Mouse (Mus musculus) spleen, adult 2 months (tissue): ENCODE measurements around the gene Hrh3. TPM values are rescaled to one million over a fixed set of nuclear protein-coding genes. Genes with fewer than 3 reads are reported as not detected.
A peak's percentile ranks its signal among the peaks of the same experiment; 100 is the strongest.

Experiments used
- DNase-seq, 2 experiments: peaks; one replicate each; pipeline versions ENCODE4 v3.0.0 to v3.0.0-alpha.2; 2012 to 2021; ENCODE audit warnings: low spot score in 2 of 2, low read depth in 1 of 2
- H3K27ac ChIP-seq: fragments of 200-500 bp; 2 replicates; pipeline ENCODE4 v1.5.1; 2012; ENCODE audit warnings: low read length, inconsistent platforms; ENCODE audit not compliant: insufficient read depth
- H3K27me3 ChIP-seq: fragments of 200-500 bp; 2 replicates; pipeline ENCODE4 v1.6.1; 2012; ENCODE audit warnings: mild to moderate bottlenecking, moderate library complexity, low read length, inconsistent platforms; ENCODE audit not compliant: control insufficient read depth, insufficient read depth
- H3K36me3 ChIP-seq: fragments of 200-500 bp; 2 replicates; pipeline ENCODE4 v1.6.1; 2012; ENCODE audit warnings: mild to moderate bottlenecking, low read length, inconsistent platforms; ENCODE audit not compliant: control insufficient read depth, insufficient read depth
- H3K4me1 ChIP-seq: fragments of 200-500 bp; 2 replicates; pipeline ENCODE4 v1.6.1; 2011; ENCODE audit warnings: inconsistent platforms; ENCODE audit not compliant: control insufficient read depth, insufficient read depth, insufficient read length
- H3K4me3 ChIP-seq: fragments of 200-500 bp; 2 replicates; pipeline ENCODE4 v1.5.1; 2011; ENCODE audit warnings: mild to moderate bottlenecking, inconsistent platforms; ENCODE audit not compliant: insufficient read depth, insufficient read length; ENCODE audit errors: extremely low read depth
- CTCF ChIP-seq: fragments of 200-500 bp; IDR thresholded peaks from 2 replicates; pipeline ENCODE4 v1.5.1; 2011; ENCODE audit warnings: mild to moderate bottlenecking, inconsistent platforms; ENCODE audit not compliant: insufficient read depth, insufficient read length, insufficient replicate concordance; ENCODE audit errors: extremely low read depth
- POLR2A ChIP-seq: fragments of 200-500 bp; IDR thresholded peaks from 2 replicates; pipeline ENCODE4 v1.6.1; 2011; ENCODE audit warnings: low read depth, low read length, inconsistent platforms
- WGBS: fragments of 180-500 bp; shearing (Covaris S2); methylation state at CpG from one replicate; pipeline ENCODE4 v1.1.7; 2018; 5-methylcytosine and 5-hydroxymethylcytosine counted together
- polyA plus RNA-seq: library from polyadenylated mRNA; depleted of rRNA; stranded (reverse); fragments of >200 nt; gene quantifications from 2 replicates; pipeline ENCODE4 v1.2.3, GENCODE M21; 2012

The Hrh3 gene
- polyA plus RNA-seq, 1 experiment: not detected

GRCm38 (mm10) chr2:180105441-180106190 lies 1.3 kb upstream of the Hrh3 start:
- 35% methylated on average over 8 of the region's 8 CpGs for WGBS
- H3K27me3 ChIP-seq: peaks cover 20% of the 10 kb centered on the region
- DNase-seq: no peak
- H3K4me3 ChIP-seq: no peak overlapping the region
- H3K27ac ChIP-seq: no peak overlapping the region
- TF ChIP-seq POLR2A (no peak), CTCF (no peak)
- H3K36me3 ChIP-seq: no peaks in the 10 kb centered on the region
- peaks cover 9% of the 10 kb centered on the region for H3K4me1 ChIP-seq

GRCm38 (mm10) chr2:180104659-180105377 lies 530 bp upstream of the Hrh3 start:
- Histone ChIP-seq H3K4me1 (peaks cover 10% of the 10 kb centered on the region), H3K27me3 (peaks cover 20% of the 10 kb centered on the region), H3K4me3 (0 out of 2 replicates have a peak overlapping the region, but pooled peaks have one; percentile 0), H3K36me3 (no peaks in the 10 kb centered on the region), H3K27ac (no peak overlapping the region)
- 12% methylated on average over 24 of the region's 24 CpGs for WGBS
- DNase-seq: peak in 1 of 2 experiments; percentile 8
- TF ChIP-seq CTCF (no peak), POLR2A (no peak)

GRCm38 (mm10) chr2:180103151-180103977 lies 924 bp downstream of the Hrh3 start:
- no peak for TF ChIP-seq CTCF
- no peak for TF ChIP-seq POLR2A
- peaks cover 15% of the 10 kb centered on the region for H3K4me1 ChIP-seq
- H3K4me3 ChIP-seq: peak overlapping the region; percentile 51; the same call in 1 of the 2 replicates
- H3K36me3 ChIP-seq: no peaks in the 10 kb centered on the region
- 5% methylated on average over 55 of the region's 57 CpGs for WGBS
- no peak overlapping the region for H3K27ac ChIP-seq
- no peak for DNase-seq
- H3K27me3 ChIP-seq: peaks cover 20% of the 10 kb centered on the region

DNA sequence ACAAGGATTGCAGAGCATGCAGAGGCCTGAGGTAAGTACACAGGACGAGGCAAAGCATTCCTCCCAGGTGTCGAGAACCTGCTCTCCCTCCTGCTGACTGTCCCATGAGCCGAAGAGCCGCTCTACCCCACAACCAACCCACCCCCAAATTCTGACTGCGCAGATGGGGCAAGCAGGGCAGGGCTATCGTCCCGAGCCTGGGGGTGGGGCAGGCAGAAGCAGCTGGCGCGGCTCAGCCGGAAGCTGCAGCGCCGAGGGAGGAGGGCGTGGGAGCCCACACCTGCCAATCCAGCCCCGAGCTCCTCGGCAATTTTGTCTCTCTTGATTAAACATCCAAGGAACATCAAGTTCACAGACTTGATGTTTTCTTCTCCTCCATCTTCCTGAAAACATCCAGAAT lies 4.8 kb downstream of the Hrh3 start:
- Histone ChIP-seq H3K4me3 (no peak overlapping the region), H3K27me3 (peaks cover 16% of the 10 kb centered on the region), H3K36me3 (no peaks in the 10 kb centered on the region), H3K4me1 (peaks cover 15% of the 10 kb centered on the region), H3K27ac (no peak overlapping the region)
- TF ChIP-seq CTCF: no peak
- TF ChIP-seq POLR2A: no peak
- WGBS: 4% methylated on average over 15 of the region's 15 CpGs
- DNase-seq: no peak

- peaks cover 5% of the 10 kb centered on the region; the same call in 1 of the 2 replicates for H3K4me1 ChIP-seq
Observed at GRCm38 (mm10) chr2:180098167-180098566, 6.1 kb downstream of the Hrh3 start.

GRCm38 (mm10) chr2:180097585-180097984 lies 6.7 kb downstream of the Hrh3 start:
- WGBS: 56% methylated on average over 3 of the region's 3 CpGs
- no peak for TF ChIP-seq CTCF
- no peak for TF ChIP-seq POLR2A
- H3K27me3 ChIP-seq: no peaks in the 10 kb centered on the region

More at GRCm38 (mm10) chr2:180098167-180098566, 6.1 kb downstream of the Hrh3 start:
- H3K27me3 ChIP-seq: peaks cover 3% of the 10 kb centered on the region; the same call in 1 of the 2 replicates
- no peak overlapping the region for H3K27ac ChIP-seq
- DNase-seq: no peak
- no peak for TF ChIP-seq POLR2A
- no peak for TF ChIP-seq CTCF
- no peak overlapping the region for H3K4me3 ChIP-seq
- no peaks in the 10 kb centered on the region for H3K36me3 ChIP-seq
- WGBS: 54% methylated on average over 5 of the region's 5 CpGs

More at GRCm38 (mm10) chr2:180097585-180097984, 6.7 kb downstream of the Hrh3 start:
- DNase-seq: no peak
- Histone ChIP-seq H3K27ac (no peak overlapping the region), H3K36me3 (no peaks in the 10 kb centered on the region), H3K4me1 (peaks cover 5% of the 10 kb centered on the region; the same call in 1 of the 2 replicates), H3K4me3 (no peak overlapping the region)
